Mouse (Mus musculus) stomach, postnatal 0 days (tissue): ENCODE measurements around the gene Tsc1.

Source experiments
- CTCF ChIP-seq: IDR thresholded peaks from 2 replicates; pipeline ENCODE4 v1.5.1; 2016; ENCODE audit warnings: antibody characterized with exemption, low read depth, mild to moderate bottlenecking, moderate library complexity
- EP300 ChIP-seq: optimal IDR thresholded peaks from 2 replicates; pipeline ENCODE3; 2016; ENCODE audit warnings: antibody characterized with exemption

GRCm38 (mm10) chr2:28662891-28663290 lies 21.9 kb downstream of the Tsc1 start:
- TF ChIP-seq CTCF: no peak
- TF ChIP-seq EP300: no peak
